Mouse (Mus musculus) hindbrain, postnatal 0 days (tissue): ENCODE data around the gene Abca12. TPM values are rescaled to one million over a fixed set of nuclear protein-coding genes. Genes with fewer than 3 reads are reported as not detected.

Source experiments
- ATAC-seq: fragments of 200-750 bp; cut with Nextera tagmentation; 2 replicates; pipeline ENCODE4 v1.8.0; 2017; ENCODE audit warnings: mild to moderate bottlenecking, moderate TSS enrichment, moderate library complexity
- DNase-seq: peaks from one replicate; pipeline ENCODE4 v3.0.0-alpha.2; 2015; ENCODE audit warnings: low spot score
- H3K27ac ChIP-seq: fragments of 300-500 bp; sonication (generic); 2 replicates; pipeline ENCODE4 v1.5.1; 2014; ENCODE audit warnings: mild to moderate bottlenecking
- H3K27me3 ChIP-seq: fragments of 300-500 bp; sonication (generic); 2 replicates; pipeline ENCODE4 v1.6.1; 2014; ENCODE audit warnings: low read length, mixed read lengths; ENCODE audit not compliant: insufficient read depth
- H3K36me3 ChIP-seq: fragments of 300-500 bp; sonication (generic); 2 replicates; pipeline ENCODE4 v1.6.1; 2014; ENCODE audit warnings: low read length, mixed read lengths; ENCODE audit not compliant: insufficient read depth
- H3K4me1 ChIP-seq: fragments of 300-500 bp; sonication (generic); 2 replicates; pipeline ENCODE4 v1.6.1; 2014; ENCODE audit warnings: antibody characterized with exemption, low read length, mixed read lengths; ENCODE audit not compliant: insufficient read depth
- H3K4me2 ChIP-seq: fragments of 300-500 bp; sonication (generic); 2 replicates; pipeline ENCODE4 v1.6.1; 2014; ENCODE audit warnings: low read depth, mild to moderate bottlenecking, low read length, moderate library complexity, mixed read lengths
- H3K4me3 ChIP-seq: fragments of 300-500 bp; sonication (generic); 2 replicates; pipeline ENCODE4 v1.5.1; 2014; ENCODE audit warnings: low read length
- H3K9ac ChIP-seq: fragments of 300-500 bp; sonication (generic); replicated peaks from 2 replicates; pipeline ENCODE4 v1.6.1; 2014; ENCODE audit warnings: mild to moderate bottlenecking, low read length, moderate library complexity, mixed read lengths
- H3K9me3 ChIP-seq: fragments of 300-500 bp; sonication (generic); 2 replicates; pipeline ENCODE4 v1.6.1; 2016; ENCODE audit warnings: low read length, mixed read lengths
- CTCF ChIP-seq: IDR thresholded peaks from 2 replicates; pipeline ENCODE4 v1.5.1; 2016; ENCODE audit warnings: antibody characterized with exemption, control low read depth, low read depth
- WGBS: fragments of 180-500 bp; shearing (Covaris S2); extraction: QIAGEN DNeasy Blood & Tissue Kit; methylation state at CpG from one replicate; pipeline ENCODE4 v1.1.7; 2014; 5-methylcytosine and 5-hydroxymethylcytosine counted together
- polyA plus RNA-seq: library from polyadenylated mRNA; unstranded; fragments of >200 nt; fragmentation: Nextera tagmentation; extraction: Ambion mirVana; gene quantifications from 2 replicates; pipeline ENCODE4 v1.2.1, GENCODE M21; 2015
- total RNA-seq: library from RNA; depleted of rRNA; stranded (reverse); fragments of >200 nt; gene quantifications from 2 replicates; pipeline ENCODE4 v1.2.3, GENCODE M21; 2014

Abca12 gene
- total and polyA plus RNA-seq, 2 experiments from 2014 or later: 0.04 to 0.58 TPM

DNA sequence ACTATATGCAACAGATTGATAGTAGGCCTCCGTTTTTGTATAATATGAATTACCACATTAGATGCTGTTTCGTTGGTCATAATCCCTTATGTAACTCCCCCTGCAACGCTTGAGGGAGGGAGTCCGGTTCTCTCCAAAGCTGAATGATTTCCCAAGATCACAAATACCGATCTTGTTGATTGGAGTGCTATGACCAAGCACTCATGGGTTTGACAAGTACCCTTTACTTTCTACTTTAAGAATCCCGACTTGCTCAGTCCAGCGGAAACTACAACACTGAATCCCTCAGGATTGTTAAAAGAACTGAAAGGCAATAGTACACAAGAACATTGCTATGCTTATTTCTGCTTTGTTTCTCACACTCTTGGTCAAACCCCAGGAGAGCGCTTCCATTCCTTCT, 28.1 kb downstream of the Abca12 start:
- no peaks in the 10 kb centered on the region for H3K4me1 ChIP-seq
- no peak for ATAC-seq
- TF ChIP-seq CTCF: no peak
- H3K36me3 ChIP-seq: no peaks in the 10 kb centered on the region
- H3K27ac ChIP-seq: no peak overlapping the region
- H3K4me2 ChIP-seq: no peak overlapping the region
- H3K9ac ChIP-seq: no peak overlapping the region
- no peaks in the 10 kb centered on the region for H3K27me3 ChIP-seq
- WGBS: 93% methylated on average over 8 of the region's 8 CpGs
- no peak for DNase-seq
- no peaks in the 10 kb centered on the region for H3K9me3 ChIP-seq
- H3K4me3 ChIP-seq: no peak overlapping the region

DNA sequence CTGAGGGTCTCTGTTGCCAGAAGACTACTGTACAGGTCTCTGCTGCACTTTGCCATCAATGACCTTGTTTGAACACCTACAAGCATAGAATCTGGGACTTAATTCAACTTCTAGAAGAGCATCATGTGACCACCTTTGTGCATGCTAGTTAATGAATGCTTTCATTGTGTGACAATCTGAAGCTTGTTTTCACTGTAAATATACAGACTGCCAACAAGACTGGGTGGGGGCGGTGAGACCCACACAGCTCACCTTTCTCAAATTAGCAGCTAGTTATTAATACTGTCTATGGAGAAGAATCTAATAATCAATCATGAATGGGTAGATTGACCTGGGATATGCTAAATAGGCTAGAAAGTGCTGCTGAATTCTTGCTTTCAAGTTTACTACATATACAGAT, 30.6 kb downstream of the Abca12 start:
- DNase-seq: no peak
- Histone ChIP-seq H3K27ac (no peak overlapping the region), H3K4me1 (no peaks in the 10 kb centered on the region), H3K4me2 (no peak overlapping the region), H3K9me3 (no peaks in the 10 kb centered on the region), H3K9ac (no peak overlapping the region), H3K27me3 (no peaks in the 10 kb centered on the region), H3K4me3 (no peak overlapping the region), H3K36me3 (no peaks in the 10 kb centered on the region)
- no peak for ATAC-seq
- TF ChIP-seq CTCF: no peak
- 91% methylated on average over 1 of the region's 1 CpGs for WGBS

DNA sequence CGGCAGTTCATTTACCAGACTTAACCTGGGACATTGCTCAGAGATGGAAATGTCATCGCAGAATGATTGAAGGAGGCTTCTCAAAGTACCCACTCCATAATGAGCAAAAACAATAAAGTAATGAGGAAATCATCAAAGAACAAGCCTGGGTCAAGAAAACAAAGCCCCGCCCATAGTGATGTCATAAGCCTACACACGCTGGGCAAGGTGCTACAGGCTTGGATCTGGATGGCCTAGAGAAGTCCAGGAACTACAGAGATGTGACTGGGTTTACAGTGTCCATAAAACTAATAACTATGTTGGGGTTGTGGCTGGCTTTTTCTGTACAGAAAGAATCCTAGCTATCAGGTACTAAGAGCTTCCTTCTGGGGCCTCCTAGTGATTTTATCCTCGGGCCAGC, 41.6 kb downstream of the Abca12 start:
- no peaks in the 10 kb centered on the region for H3K4me1 ChIP-seq
- 93% methylated on average over 5 of the region's 5 CpGs for WGBS
- H3K4me2 ChIP-seq: no peak overlapping the region
- no peaks in the 10 kb centered on the region for H3K36me3 ChIP-seq
- H3K27ac ChIP-seq: no peak overlapping the region
- no peaks in the 10 kb centered on the region for H3K27me3 ChIP-seq
- DNase-seq: no peak
- H3K4me3 ChIP-seq: no peak overlapping the region
- H3K9ac ChIP-seq: no peak overlapping the region
- no peaks in the 10 kb centered on the region for H3K9me3 ChIP-seq
- no peak for TF ChIP-seq CTCF
- no peak for ATAC-seq

DNA sequence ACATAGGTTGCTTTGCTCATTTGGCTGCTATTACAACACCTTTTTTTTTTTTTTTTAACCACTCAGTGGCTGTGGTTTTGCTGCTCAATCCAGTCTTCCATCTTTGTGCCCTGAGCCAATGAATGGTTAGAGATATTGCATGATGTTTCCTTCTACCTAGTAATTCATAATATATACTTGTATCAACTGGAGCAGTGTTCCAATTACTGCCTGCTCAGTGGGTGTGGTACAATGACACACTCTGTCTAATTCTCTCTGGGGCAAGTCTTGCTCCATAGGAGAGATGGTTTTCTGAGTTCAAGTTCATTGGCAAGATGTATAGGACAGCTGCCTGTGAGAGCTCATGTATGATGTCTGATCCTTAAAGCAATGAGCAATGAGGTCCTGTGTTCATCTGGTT, 44.4 kb downstream of the Abca12 start:
- no peak for TF ChIP-seq CTCF
- no peak overlapping the region for H3K4me2 ChIP-seq
- no peak for ATAC-seq
- H3K9ac ChIP-seq: no peak overlapping the region
- no peaks in the 10 kb centered on the region for H3K4me1 ChIP-seq
- no peak overlapping the region for H3K4me3 ChIP-seq
- H3K27me3 ChIP-seq: no peaks in the 10 kb centered on the region
- H3K9me3 ChIP-seq: no peaks in the 10 kb centered on the region
- no peak for DNase-seq
- no peak overlapping the region for H3K27ac ChIP-seq
- no peaks in the 10 kb centered on the region for H3K36me3 ChIP-seq

DNA sequence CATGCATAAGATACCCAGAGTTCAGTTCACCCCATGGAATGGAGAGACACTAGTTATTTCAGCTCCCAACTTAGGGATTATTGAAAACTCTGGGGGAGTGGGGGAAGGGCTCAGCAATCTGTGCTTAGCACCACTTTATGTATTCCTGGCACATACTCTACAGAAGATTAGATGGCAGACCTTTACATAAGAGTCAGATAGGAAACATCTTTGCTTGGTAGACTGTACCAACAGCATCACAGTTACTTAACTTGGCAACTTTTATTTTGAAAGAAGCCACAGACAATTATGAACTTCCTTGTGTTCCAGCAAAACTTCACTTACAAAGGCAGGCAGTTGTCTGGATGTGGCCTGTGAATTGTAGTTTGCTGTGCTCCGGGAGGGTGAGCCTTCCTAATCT, 46.9 kb downstream of the Abca12 start:
- DNase-seq (no peak), ATAC-seq (no peak)
- no peak for TF ChIP-seq CTCF
- no peak overlapping the region for H3K4me2 ChIP-seq
- H3K4me3 ChIP-seq: no peak overlapping the region
- no peaks in the 10 kb centered on the region for H3K36me3 ChIP-seq
- H3K9me3 ChIP-seq: no peaks in the 10 kb centered on the region
- no peak overlapping the region for H3K9ac ChIP-seq
- WGBS: 84% methylated on average over 1 of the region's 1 CpGs
- no peak overlapping the region for H3K27ac ChIP-seq
- no peaks in the 10 kb centered on the region for H3K4me1 ChIP-seq
- H3K27me3 ChIP-seq: no peaks in the 10 kb centered on the region

DNA sequence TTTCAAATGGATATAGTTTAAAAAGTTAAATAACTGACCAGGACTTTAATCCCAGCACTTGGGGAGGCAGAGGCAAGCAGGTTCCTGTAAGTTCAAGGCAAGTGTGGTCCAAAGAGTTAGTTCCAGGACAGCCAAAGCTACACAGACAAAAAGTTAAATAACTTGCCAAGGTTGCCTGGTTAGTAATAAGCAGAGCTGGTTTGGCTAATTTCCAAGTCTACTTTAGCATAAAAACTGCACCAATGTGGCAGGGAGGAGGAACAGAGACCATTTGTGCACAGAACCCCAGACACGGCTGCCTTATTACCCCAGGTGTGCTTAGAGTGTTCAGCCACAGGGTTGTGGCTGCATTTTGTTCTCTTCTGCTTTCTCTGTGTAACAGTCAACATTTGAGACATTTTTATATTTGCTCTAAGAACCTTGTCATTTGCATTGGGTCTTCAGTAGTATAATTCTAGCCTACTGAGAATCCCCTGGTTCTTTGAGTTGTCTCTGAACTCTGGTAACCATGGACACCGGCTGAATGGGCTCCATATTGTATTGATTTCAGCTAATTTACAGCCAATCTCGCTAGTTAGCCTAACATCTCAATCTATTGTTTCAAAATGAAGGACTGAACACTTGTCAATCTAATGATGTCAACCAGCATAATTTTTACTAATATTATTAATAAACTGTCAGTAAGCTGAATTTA, 71.7 kb downstream of the Abca12 start:
- 35% methylated on average over 3 of the region's 3 CpGs for WGBS
- DNase-seq (peak; percentile 10), ATAC-seq (no peak)
- H3K4me2 ChIP-seq: no peak overlapping the region
- H3K9ac ChIP-seq: no peak overlapping the region
- no peaks in the 10 kb centered on the region for H3K36me3 ChIP-seq
- H3K27ac ChIP-seq: no peak overlapping the region
- H3K9me3 ChIP-seq: no peaks in the 10 kb centered on the region
- no peaks in the 10 kb centered on the region for H3K4me1 ChIP-seq
- TF ChIP-seq CTCF: no peak
- no peaks in the 10 kb centered on the region for H3K27me3 ChIP-seq
- H3K4me3 ChIP-seq: no peak overlapping the region

DNA sequence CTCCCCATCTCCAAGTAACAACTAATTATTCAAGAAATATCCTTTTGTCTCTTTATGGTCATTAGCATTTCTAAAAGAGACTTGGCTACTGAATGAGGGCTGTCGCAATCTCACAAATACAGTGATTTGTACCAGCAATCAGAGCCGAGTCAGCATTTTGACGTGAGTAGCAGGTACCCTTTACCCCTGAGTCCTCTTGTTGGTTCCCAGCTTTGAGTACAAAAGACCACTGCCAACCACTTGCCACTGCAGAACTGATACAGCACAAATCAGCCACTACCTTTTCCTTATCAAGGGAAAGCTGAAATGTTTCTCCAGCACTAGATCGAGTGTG, 72.5 kb downstream of the Abca12 start:
- DNase-seq (no peak), ATAC-seq (no peak)
- Histone ChIP-seq H3K9ac (no peak overlapping the region), H3K27ac (no peak overlapping the region), H3K4me3 (no peak overlapping the region), H3K4me2 (no peak overlapping the region), H3K4me1 (no peaks in the 10 kb centered on the region), H3K27me3 (no peaks in the 10 kb centered on the region), H3K36me3 (no peaks in the 10 kb centered on the region), H3K9me3 (no peaks in the 10 kb centered on the region)
- 29% methylated on average over 4 of the region's 4 CpGs for WGBS
- TF ChIP-seq CTCF: no peak
